Mouse (Mus musculus): ENCODE measurements at regions not wholly inside any gene's neighbourhood (a gene's known extent, or its start where the extent isn't known, plus 50 kb on each side); places are given as distances from the start of the nearest gene placed in this dataset.

DNA sequence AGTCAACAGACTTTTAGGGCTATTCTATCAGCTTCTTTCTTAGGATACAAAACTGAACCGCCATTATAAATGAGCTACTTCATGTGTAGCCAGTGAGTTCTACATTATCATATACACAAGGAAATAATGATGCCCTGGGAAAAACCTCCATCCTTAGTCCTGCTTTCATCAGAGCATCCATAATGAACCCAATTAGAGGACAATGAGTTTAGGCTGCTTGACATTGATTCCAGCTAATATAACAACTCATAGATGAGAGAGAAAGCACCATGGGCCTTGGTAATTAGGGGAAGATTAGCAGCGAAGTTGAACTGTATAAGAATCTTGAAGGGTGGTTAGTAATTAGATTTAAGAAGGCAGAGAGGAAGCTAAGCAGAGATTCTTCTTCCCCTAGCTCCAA lies 405.7 kb downstream of the Ipmk start:
- DNase-seq (ENCODE audit: low read depth, low spot score) = no peak

DNA sequence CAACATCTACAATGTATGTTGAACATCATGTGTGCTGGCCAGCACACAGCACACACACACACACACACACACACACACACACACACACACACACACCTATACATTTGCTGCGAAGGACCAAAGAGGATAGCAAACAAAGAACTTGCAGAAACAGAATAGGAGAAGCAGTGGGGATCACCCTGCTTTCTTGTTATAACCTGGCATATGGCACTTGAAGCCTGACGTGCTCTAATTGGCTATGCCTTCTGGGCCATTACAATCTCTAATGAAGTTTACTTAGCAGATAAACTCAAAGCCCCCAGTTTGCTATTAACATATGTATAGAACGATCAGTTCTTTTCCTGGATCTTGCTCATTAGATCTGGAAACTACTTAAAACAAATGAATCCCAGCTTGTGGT lies 407.2 kb downstream of the Ipmk start:
- no peak for DNase-seq (ENCODE audit: low read depth, low spot score)

DNA sequence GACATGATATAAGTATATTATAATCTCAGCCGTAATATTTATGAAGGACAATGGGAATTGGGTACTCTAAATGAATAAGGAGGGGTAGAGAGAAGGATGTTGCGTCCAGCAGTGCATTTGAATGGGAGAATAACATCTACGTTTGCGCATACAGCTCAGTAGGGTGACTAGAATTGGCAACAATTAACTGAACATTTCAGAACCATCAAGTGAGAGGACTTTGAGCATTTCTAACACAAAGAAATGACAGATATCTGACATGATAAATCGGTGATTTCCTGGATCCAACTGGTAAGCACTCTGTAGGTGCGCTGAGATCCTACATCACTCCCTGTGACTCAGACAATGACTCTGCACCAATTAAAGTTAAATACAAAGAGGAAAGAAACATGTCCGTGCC lies 431.3 kb downstream of the Ipmk start:
- no peak for DNase-seq (ENCODE audit: low read depth, low spot score)

DNA sequence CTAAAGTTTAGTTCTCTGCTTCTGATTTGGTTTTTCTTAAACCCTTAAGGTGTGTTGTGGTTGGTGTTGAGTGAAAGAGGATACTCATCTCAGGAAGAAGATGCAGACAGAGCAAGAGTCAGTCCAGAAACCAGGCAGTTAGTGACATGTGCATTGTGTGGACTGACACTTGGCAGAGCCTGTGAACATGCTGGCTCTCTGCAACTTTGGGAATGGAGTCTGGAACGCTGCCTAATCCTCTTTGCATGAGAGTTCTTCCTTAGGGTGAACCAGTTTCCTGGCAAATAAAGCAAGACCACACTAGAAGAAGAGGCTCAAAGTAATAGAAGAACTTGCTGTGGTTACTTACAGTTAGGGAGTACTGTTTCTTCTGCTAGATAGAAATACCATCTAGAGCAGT lies 441.7 kb downstream of the Ipmk start:
- DNase-seq (ENCODE audit: low read depth, low spot score) = no peak

DNA sequence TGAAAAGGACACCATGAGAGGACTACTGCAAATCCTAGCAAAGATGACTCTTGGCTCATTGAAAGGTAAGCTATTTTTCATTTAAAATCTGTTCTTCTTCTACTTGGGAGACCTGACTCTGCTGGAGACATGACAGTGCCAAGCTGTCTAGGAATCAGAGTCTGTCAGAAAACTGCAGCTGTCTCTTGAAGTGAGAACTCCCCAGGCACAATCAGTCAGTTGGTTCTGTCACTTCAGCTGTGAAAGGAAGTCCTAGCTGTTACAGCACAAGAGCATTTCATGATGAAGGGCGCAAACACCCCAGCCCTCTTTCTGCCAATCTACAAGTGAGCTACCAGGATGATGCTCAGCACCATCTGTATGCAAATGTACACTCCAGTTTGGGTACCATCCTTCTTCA lies 442.4 kb downstream of the Ipmk start:
- no peak for DNase-seq (ENCODE audit: low read depth, low spot score)

DNA sequence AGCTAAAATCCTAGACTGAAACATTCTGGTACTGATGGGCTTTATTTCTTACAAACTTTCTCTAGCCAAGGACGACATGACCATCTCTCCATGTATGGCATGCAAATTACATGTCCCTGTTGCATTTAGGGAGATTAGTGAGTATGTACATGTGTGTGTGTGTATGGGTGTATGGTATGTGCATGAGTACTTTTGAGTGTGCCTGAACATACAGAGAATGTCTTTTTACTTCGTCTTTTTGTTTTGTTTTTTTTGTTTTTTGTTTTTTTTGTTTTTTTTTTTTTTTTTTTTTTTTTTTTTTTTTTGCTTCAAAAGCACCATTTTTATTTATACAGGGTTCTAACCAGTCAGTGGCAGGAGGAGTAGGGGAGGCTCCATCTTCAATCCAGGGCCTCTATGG lies 451.1 kb downstream of the Ipmk start:
- no peak for DNase-seq (ENCODE audit: low read depth, low spot score)

DNA sequence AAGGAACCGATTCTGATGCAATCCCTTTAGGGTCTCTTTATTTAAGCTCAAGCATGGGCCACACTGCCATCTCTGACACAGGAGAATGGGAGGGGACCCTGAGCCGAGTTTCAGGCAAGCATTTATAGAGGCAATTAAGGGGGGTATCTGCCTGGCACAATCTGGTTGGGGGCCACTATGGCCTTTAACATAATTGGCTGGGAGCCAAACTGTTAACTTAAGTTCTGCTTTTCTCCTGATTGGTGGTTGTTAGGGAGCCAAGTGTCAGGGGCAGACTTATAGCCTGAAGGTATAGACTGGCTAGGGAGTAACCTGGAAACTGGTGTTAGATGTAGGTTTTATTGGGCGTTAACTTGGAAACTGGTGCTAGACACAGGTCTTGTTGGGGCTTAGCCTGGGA lies 454.9 kb downstream of the Ipmk start:
- DNase-seq (ENCODE audit: low read depth, low spot score) = no peak

DNA sequence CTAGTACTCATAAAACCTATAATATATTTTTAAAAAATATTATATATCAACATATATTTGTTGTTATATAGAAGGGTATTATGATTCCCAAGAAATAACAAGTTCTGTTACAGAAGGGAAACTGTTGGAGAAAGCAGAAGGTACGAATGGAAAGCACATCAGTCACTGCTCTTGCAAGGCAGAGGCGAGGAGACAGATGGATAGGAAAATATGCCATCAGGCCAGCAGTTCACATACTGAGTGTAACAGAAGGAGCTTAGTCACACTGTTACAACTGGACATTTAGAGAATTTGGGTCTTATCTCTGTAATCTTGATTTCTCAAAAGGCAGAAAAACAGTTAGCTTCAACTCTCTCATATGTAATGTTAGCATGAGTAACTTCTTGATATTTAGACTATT lies 485.1 kb downstream of the Ipmk start:
- no peak for DNase-seq (ENCODE audit: low read depth, low spot score)

DNA sequence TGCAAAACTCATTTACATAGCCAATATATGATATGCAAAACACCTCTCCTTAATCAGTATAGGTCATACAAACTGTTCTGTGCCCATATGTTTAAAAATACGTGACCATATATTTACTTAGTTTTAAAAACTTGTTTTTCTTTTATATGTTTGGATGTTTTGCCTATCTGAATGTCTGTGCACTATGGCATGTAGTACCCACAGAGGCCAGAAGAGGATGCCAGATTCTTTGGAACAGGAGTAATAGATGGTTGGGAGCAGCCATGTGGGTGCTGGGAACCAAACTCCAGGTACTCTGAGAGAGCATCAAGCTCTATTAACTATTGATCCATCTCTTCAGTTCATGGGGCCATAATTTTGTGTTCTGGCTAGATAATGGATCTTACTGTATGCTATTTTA lies 487.5 kb downstream of the Ipmk start:
- no peak for DNase-seq (ENCODE audit: low read depth, low spot score)

DNA sequence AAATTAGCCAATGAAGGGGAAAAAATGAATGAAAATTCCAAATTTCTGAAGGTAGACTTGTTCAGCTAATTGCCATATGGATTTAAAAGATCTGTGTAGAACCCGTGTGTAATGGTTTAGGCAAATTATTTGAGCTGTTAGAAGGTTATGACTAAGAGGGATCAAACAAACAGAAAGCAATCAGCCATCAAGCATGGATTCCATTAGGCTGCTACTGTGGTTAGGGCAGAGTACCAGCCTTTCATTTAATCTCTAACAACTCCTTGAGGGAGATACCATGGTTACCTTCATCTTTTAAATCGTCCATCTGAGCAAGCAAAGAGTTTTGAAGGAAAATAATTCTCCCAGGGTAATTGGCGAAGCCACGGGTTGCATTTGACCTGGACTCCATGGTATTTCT lies 509.5 kb downstream of the Ipmk start:
- no peak for DNase-seq (ENCODE audit: low read depth, low spot score)

DNA sequence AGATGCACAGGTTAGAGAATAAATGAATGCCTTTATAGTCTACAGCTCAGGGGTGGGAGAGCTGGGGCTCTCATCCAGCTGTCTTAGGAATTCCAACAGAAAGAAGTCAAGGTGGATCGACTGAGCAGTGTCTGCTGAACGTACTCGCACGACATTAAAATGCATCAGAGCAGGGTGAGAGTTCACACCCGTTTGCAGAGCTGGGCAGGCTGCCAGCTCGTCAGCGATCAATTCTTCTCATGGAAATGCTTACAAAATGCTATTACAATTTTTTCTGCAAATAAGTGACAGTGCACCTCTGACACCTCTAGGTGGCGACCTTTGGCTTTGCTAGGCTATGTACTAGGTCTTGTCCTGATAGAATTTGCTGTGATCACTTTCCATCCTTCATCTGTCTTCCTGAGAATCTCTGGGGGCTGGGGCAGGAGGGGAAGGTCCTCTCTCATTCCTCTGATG lies 510.0 kb downstream of the Ipmk start:
- peak; percentile 23 for DNase-seq (ENCODE audit: low read depth, low spot score)

DNA sequence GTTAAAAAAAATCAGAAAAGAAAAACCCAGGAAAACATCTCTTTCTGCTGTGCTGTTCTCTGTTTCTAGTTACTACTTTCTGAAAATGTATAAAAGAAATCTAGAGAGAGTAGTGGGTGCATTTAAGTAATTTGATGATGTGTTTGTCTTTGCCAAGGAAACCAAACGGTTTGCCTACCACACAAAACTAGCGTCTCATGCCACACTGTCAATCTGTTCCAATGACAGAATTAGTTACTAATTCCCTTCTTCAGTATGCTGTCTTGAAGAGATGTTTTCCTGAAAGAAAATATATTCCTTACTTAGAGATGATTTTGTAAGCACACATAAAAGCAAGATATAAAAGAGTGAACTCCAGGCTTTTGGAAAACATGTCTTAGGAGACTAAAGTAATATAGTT lies 546.2 kb downstream of the Ipmk start:
- no peak for DNase-seq (ENCODE audit: low read depth, low spot score)

DNA sequence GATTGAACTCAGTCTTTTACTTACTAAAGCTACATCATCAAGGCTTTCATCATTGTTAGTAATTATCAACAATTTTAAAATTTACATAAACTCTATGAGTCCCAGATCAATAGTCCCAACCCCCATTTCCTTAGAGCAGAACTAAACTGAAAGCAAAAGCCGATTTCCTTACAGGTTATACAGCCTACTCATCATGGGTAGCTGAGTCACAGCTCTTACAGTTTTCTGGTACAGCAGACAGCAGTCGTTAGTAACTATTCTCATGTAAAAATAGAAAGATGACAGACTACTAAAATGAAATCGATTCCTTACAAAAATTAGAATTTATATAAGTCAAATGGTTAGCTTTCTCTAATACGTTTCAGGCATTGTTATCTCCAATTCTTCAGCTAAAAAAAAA lies 557.5 kb downstream of the Ipmk start:
- DNase-seq (ENCODE audit: low read depth, low spot score) = no peak

Data from retina, adult 2 months (tissue).